Mouse (Mus musculus) neural tube, embryonic 11.5 days (tissue): ENCODE measurements at regions not wholly inside any gene's neighbourhood (a gene's known extent, or its start where the extent isn't known, plus 50 kb on each side); places are given as distances from the start of the nearest gene placed in this dataset.

Experiments
- ATAC-seq: fragments of 200-750 bp; cut with Nextera tagmentation; 2 replicates; pipeline ENCODE4 v1.8.0; 2017; ENCODE audit warnings: moderate number of reproducible peaks, mild to moderate bottlenecking, moderate TSS enrichment, moderate library complexity; ENCODE audit not compliant: insufficient read depth, low FRiP score, low TSS enrichment
- DNase-seq: peaks from one replicate; pipeline ENCODE4 v3.0.0-alpha.2; 2015; ENCODE audit warnings: low spot score
- H3K27ac ChIP-seq: fragments of 300-500 bp; sonication (generic); 2 replicates; pipeline ENCODE4 v1.5.1; 2014; ENCODE audit warnings: low read depth, mild to moderate bottlenecking, low read length
- H3K27me3 ChIP-seq: fragments of 300-500 bp; sonication (generic); 2 replicates; pipeline ENCODE4 v1.6.1; 2014; ENCODE audit warnings: mild to moderate bottlenecking, low read length, mixed read lengths; ENCODE audit not compliant: control insufficient read depth, insufficient read depth
- H3K36me3 ChIP-seq: fragments of 300-500 bp; sonication (generic); 2 replicates; pipeline ENCODE4 v1.6.1; 2014; ENCODE audit warnings: mild to moderate bottlenecking, low read length, moderate library complexity, mixed read lengths; ENCODE audit not compliant: control insufficient read depth, insufficient read depth
- H3K4me1 ChIP-seq: fragments of 300-500 bp; sonication (generic); 2 replicates; pipeline ENCODE4 v1.6.1; 2014; ENCODE audit warnings: low read length, mixed read lengths; ENCODE audit not compliant: control insufficient read depth, insufficient read depth
- H3K4me2 ChIP-seq: fragments of 300-500 bp; sonication (generic); 2 replicates; pipeline ENCODE4 v1.6.1; 2014; ENCODE audit warnings: low read depth, mild to moderate bottlenecking, moderate library complexity
- H3K4me3 ChIP-seq: fragments of 300-500 bp; sonication (generic); 2 replicates; pipeline ENCODE4 v1.5.1; 2014; ENCODE audit warnings: low read depth, low read length
- H3K9ac ChIP-seq: fragments of 300-500 bp; sonication (generic); 2 replicates; pipeline ENCODE4 v1.6.1; 2014; ENCODE audit warnings: mild to moderate bottlenecking, low read length
- H3K9me3 ChIP-seq: fragments of 300-500 bp; sonication (generic); 2 replicates; pipeline ENCODE4 v1.6.1; 2016; ENCODE audit warnings: low read length; ENCODE audit not compliant: control insufficient read depth
- WGBS: fragments of 180-500 bp; shearing (Covaris S2); extraction: QIAGEN DNeasy Blood & Tissue Kit; methylation state at CpG from one replicate; pipeline ENCODE4 v1.1.7; 2014; 5-methylcytosine and 5-hydroxymethylcytosine counted together

- DNase-seq (no peak), ATAC-seq (no peak)
- peak overlapping the region; percentile 44; the same call in 1 of the 2 replicates for H3K27ac ChIP-seq
- no peaks in the 10 kb centered on the region for H3K4me1 ChIP-seq
- no peak overlapping the region for H3K9ac ChIP-seq
- 80% methylated on average over 7 of the region's 7 CpGs for WGBS
- no peaks in the 10 kb centered on the region for H3K9me3 ChIP-seq
- H3K27me3 ChIP-seq = no peaks in the 10 kb centered on the region
- no peak overlapping the region for H3K4me3 ChIP-seq
- no peaks in the 10 kb centered on the region for H3K36me3 ChIP-seq
- no peak overlapping the region for H3K4me2 ChIP-seq
These were observed 79.2 kb upstream of the Cdh5 start for GRCm38 (mm10) chr8:104022231-104022630.

GRCm38 (mm10) chr8:104022691-104023509 lies 78.5 kb upstream of the Cdh5 start:
- ATAC-seq = no peak
- Histone ChIP-seq H3K4me1 (no peaks in the 10 kb centered on the region), H3K4me3 (no peak overlapping the region), H3K27me3 (no peaks in the 10 kb centered on the region), H3K9ac (no peak overlapping the region), H3K4me2 (no peak overlapping the region), H3K27ac (no peak overlapping the region; the same call in 1 of the 2 replicates), H3K36me3 (no peaks in the 10 kb centered on the region), H3K9me3 (no peaks in the 10 kb centered on the region)
- 43% methylated on average over 9 of the region's 9 CpGs for WGBS
- peak; percentile 51 for DNase-seq

GRCm38 (mm10) chr8:104027161-104027821 lies 74.1 kb upstream of the Cdh5 start:
- Histone ChIP-seq H3K27ac (no peak overlapping the region), H3K9me3 (0 out of 2 replicates have a peak, but pooled peaks cover 4% of the 10 kb centered on the region), H3K9ac (no peak overlapping the region), H3K4me1 (0 out of 2 replicates have a peak, but pooled peaks cover 3% of the 10 kb centered on the region), H3K36me3 (no peaks in the 10 kb centered on the region), H3K4me2 (no peak overlapping the region), H3K4me3 (no peak overlapping the region), H3K27me3 (no peaks in the 10 kb centered on the region)
- 75% methylated on average over 11 of the region's 11 CpGs for WGBS
- ATAC-seq = no peak
- DNase-seq = peak; percentile 65

- Histone ChIP-seq H3K9ac (no peak overlapping the region), H3K4me1 (0 out of 2 replicates have a peak, but pooled peaks cover 3% of the 10 kb centered on the region), H3K4me2 (peak overlapping the region; percentile 31; the same call in 1 of the 2 replicates), H3K27me3 (no peaks in the 10 kb centered on the region), H3K4me3 (no peak overlapping the region), H3K27ac (no peak overlapping the region), H3K9me3 (0 out of 2 replicates have a peak, but pooled peaks cover 4% of the 10 kb centered on the region), H3K36me3 (no peaks in the 10 kb centered on the region)
- WGBS = 3% methylated on average over 22 of the region's 22 CpGs
- ATAC-seq (peak; percentile 83), DNase-seq (peak; percentile 92)
These were observed 72.8 kb upstream of the Cdh5 start for GRCm38 (mm10) chr8:104028626-104029025.

GRCm38 (mm10) chr8:104032179-104032578 lies 69.2 kb upstream of the Cdh5 start:
- ATAC-seq = no peak
- Histone ChIP-seq H3K27me3 (no peaks in the 10 kb centered on the region), H3K36me3 (no peaks in the 10 kb centered on the region), H3K4me1 (0 out of 2 replicates have a peak, but pooled peaks cover 3% of the 10 kb centered on the region), H3K4me3 (no peak overlapping the region), H3K9me3 (0 out of 2 replicates have a peak, but pooled peaks cover 4% of the 10 kb centered on the region), H3K4me2 (no peak overlapping the region), H3K27ac (no peak overlapping the region), H3K9ac (no peak overlapping the region)
- no peak for DNase-seq
- WGBS = 91% methylated on average over 2 of the region's 2 CpGs

- Histone ChIP-seq H3K27ac (no peak overlapping the region), H3K36me3 (no peaks in the 10 kb centered on the region), H3K27me3 (no peaks in the 10 kb centered on the region), H3K4me1 (0 out of 2 replicates have a peak, but pooled peaks cover 3% of the 10 kb centered on the region), H3K9me3 (0 out of 2 replicates have a peak, but pooled peaks cover 4% of the 10 kb centered on the region), H3K9ac (no peak overlapping the region), H3K4me2 (no peak overlapping the region), H3K4me3 (no peak overlapping the region)
- DNase-seq (no peak), ATAC-seq (no peak)
- 46% methylated on average over 2 of the region's 2 CpGs for WGBS
These were observed 68.3 kb upstream of the Cdh5 start for GRCm38 (mm10) chr8:104033148-104033547.

GRCm38 (mm10) chr8:104034286-104034685 lies 67.1 kb upstream of the Cdh5 start:
- Histone ChIP-seq H3K36me3 (no peaks in the 10 kb centered on the region), H3K9ac (no peak overlapping the region), H3K4me3 (no peak overlapping the region), H3K9me3 (0 out of 2 replicates have a peak, but pooled peaks cover 4% of the 10 kb centered on the region), H3K4me2 (no peak overlapping the region), H3K27ac (no peak overlapping the region), H3K4me1 (no peaks in the 10 kb centered on the region), H3K27me3 (no peaks in the 10 kb centered on the region)
- ATAC-seq (no peak), DNase-seq (no peak)
- WGBS = 84% methylated on average over 3 of the region's 3 CpGs

- Histone ChIP-seq H3K9me3 (no peaks in the 10 kb centered on the region), H3K27me3 (no peaks in the 10 kb centered on the region), H3K27ac (no peak overlapping the region), H3K9ac (no peak overlapping the region), H3K4me2 (no peak overlapping the region), H3K4me3 (no peak overlapping the region), H3K4me1 (0 out of 2 replicates have a peak, but pooled peaks cover under 1% of the 10 kb centered on the region), H3K36me3 (no peaks in the 10 kb centered on the region)
- ATAC-seq = no peak
- 86% methylated on average over 26 of the region's 26 CpGs for WGBS
- no peak for DNase-seq
These were observed 64.6 kb upstream of the Cdh5 start for GRCm38 (mm10) chr8:104036580-104037477.
